Mouse (Mus musculus) gonadal fat pad, adult 2 months (tissue): ENCODE measurements at regions not wholly inside any gene's neighbourhood (a gene's known extent, or its start where the extent isn't known, plus 50 kb on each side); places are given as distances from the start of the nearest gene placed in this dataset.

Source experiments
- DNase-seq: peaks from one replicate; pipeline ENCODE4 v3.0.0-alpha.2; 2012; ENCODE audit warnings: low read depth

DNA sequence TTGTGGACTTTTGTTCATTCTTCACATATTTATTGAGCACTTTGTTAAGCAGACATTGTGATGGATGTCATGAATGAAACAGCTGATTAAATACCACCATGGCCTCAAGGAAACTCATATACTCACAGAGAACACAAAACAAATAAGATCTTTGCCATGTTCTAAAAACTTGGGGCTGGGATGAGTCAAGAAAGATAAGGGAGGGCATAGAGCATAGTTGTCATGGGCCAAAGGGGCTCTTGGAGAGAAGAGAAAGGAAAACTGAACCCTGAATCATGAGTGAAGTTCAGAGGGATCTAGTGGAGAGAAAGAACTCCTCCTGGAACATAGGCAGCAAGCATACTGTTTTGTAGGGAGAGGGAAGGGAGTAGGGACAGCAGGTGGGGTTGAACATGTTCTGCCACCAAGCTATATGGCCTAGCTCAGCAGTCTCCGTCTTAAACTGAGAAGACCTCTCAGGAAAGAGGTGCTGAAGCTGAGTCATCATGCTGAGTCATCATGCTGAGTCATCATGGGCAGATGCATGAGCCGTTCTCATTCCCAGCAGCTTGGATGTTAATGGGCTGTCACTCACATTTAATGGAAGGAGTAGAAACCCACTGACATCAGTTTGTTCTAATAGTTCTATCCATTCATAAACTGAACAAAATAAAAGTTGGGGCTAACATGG is 69.6 kb downstream of the Cetn3 start:
- no peak for DNase-seq

DNA sequence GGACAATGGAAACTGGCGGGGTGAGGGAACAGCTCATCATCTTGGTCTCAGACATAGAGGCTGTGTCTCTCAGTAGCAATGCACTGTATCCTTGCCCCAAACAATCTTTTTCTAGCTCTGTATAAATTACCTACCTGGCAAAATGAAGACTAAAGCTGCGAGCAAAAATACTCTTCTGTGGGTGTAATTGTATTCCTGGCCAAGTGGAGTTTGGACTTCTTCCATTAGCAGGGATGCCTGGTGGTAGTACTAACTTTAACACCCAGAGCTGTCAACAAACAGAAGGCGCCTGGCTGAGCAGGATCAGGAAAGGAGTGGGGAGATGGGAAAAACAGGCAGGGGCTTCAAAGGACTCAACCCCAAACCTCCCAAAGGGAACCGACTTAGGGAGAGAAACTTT is 73.2 kb downstream of the Cetn3 start:
- no peak for DNase-seq

DNA sequence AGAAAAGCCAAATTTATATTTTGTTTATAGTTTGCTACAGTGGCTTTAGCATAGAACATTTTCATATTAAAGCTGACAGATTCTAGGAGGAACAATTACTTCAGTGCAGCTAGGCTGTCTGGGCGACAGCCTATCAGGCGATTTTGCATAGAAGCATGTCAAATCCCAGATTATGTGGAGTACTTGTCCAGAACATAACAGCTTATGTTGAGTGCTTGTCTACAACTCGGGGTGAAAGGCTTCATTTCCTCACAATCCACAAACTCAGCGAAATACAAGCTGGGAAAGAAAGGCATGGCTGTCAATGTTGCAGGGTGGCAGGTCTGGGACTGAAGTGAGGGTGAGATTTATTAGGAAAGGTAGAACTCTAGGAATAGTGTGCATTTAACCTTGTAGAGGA is 77.8 kb downstream of the Cetn3 start:
- DNase-seq: no peak

DNA sequence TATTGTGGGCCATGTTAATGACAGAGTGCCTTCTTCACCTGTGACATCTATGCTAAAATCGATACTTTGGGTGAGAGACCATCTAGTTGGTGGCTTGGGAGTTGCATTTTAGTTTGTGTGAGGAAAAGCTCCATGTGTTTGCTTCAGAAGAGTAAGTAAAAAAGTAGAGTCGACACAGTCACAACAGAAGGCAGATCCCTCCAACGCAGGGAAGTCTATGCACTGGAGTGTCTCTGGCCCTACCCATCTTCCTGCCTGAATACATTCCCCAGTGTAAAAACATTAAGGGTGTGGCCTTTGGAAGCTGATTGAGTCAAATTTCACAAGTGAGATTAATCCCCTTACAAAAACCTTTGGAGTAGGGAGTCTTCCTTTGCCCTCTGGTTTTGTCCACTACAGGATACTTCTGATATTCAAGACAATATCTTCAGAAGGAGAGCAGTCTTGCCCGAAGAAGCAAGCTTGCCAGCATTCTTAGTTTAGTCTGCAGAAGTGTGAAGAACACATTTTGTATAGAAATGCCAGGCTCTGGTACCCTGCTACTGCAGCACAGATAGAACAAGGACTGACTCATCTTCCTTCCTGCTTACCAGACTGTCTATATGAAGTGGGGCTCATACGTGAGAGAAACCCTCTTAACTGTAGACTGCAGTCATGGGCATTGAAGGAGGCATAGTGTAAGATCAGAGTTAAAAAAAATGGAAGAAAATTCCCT is 79.2 kb downstream of the Cetn3 start:
- DNase-seq: no peak

DNA sequence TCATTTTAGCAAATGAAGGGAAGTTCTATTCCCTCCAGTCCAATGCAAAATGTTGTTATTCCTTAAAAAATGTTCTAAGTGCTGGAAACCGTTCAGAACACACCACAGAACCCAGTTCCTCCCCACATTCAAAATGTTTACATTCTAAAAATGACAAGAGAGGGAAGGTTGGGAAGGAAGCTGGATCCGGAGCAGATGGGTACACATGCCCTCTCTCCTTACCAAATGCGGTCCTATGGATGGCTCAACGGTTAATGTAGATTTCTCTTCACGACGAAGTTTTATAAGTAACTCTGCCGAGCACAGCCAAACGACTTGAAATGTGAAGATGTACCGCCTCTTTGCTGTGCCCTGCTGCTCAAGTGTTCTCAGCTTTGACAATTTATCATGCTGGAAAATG is 88.3 kb downstream of the Cetn3 start:
- no peak for DNase-seq

DNA sequence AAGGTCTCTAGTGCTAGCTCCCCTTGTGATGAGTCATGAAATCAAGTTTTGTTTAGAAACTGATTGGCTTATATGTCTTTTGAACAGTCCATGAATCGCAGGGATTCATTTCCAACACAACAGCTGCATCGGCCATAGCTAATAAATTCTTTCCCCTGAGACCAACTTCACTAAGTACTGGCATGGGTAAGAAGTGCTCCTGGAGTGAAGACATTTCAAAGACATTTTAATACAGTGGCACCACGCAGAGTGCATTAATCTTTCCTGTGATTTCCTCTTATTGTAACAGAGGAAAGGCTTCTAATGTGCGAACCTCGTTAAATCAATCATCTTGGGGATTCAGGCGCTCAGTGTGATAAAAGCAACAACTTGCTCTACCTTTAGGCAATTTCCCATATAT is 103.0 kb downstream of the Cetn3 start:
- no peak for DNase-seq

DNA sequence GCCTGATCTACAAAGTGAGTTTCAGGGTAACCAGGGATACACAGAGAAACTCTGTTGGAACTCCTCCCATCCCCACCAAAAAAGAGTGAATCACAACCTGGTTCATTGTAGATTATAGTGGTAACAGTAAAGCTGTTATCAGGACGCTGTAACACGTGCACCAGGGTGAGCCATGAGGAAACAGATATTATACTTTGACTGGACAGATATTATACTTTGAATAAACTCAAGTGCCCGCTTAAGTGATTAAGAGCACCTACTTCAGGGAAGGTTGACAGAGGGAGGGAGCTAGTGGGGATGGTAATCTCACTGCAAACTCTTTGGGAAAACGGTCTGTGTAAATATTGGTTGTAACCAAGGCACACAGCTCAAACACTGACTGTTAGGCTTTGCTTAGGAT is 147.4 kb downstream of the Cetn3 start:
- no peak for DNase-seq

DNA sequence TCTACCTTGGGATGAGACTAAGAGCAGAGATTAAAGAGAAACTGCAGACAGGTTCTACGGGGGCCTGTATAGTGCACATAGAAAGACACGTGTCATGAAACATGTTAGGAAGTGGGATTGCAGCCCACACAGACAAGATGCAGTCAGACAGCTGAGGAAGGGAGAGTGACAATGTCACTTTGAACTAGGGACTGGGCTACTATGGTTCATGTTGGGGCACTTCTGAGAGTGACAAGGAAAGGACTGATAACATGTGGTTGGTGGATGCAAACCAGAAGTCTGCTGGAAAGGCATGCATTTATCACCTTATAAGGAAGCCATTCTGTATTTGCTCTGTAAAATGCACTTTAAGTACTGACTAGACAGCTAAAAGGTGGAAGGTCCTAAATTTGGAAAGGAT is 148.3 kb downstream of the Cetn3 start:
- no peak for DNase-seq

DNA sequence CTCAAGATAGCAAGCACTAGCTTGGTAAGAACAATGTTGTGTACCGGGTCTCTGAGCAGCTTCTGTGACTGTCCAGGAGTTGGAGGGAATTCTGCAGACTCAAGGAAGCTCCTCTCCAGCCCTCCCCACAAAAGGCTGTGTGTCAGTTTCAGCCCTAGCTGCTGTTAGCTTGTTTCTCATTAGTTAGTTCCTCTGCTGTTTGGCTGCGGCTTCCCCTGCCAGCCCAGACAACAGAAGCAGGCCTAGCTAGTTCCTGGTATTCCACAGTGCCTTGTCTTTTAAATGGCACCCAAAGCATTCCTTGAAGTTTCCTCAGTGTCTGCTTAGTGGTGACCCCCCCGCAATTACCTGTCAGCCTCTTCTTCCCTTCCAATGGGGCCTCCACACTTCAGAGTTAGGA is 154.2 kb downstream of the Cetn3 start:
- no peak for DNase-seq

DNA sequence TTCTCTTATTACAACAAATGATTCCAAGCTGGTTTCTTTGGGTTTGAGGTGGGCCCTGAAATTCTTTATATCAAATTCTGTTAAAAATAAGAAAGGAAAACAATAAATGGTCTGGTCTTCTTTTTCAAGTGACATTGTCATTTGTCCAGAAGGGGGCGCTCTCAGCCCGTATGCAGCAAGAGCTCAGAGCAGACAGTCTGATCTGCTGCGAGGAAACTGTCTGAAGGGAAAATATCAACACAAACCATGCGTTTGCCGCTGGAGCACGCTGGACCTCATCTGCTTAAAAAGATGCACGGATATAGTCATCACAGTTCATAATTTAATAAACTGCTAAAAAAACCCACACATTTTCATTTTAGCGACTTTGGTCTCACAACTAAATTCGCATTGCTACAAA is 161.2 kb downstream of the Cetn3 start:
- DNase-seq: no peak

DNA sequence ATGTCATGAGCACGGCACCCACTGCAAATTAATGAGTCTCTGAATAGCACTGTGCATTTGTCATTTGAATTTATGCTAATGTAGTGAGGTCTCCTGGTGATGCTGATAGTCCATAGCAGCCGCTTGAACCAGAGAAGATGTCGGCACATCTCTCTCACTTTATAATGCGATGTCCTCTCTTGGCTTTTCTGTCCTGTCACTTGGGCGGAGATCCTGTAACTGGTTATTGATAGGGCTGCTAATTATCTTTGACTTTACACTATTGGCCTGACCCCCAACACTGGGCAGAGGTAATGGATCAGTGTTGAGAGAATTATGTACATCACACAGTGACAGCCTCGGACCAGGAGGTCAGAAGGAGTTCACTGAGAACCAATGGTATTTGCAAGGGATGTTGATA is 161.6 kb downstream of the Cetn3 start:
- DNase-seq: no peak

DNA sequence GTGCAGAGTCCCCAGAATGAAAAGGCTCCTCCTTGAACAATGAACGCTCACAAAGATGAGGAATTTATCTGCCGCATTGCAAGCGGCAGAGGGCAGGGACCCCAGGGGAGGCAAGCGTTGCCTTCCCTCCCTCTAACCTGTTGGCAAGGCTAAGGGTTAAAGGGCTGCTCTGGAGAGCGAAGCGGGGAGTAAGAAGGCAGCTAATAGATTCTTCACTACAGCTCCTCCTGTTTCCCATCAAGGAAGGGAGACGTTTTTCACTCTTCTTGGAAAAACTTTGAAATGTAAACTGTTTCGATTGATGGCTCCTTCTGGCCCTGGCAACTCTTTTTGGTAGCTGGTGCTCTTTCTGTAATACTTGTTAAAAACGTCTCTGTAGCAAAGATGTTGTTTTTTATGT is 162.9 kb downstream of the Cetn3 start:
- no peak for DNase-seq

DNA sequence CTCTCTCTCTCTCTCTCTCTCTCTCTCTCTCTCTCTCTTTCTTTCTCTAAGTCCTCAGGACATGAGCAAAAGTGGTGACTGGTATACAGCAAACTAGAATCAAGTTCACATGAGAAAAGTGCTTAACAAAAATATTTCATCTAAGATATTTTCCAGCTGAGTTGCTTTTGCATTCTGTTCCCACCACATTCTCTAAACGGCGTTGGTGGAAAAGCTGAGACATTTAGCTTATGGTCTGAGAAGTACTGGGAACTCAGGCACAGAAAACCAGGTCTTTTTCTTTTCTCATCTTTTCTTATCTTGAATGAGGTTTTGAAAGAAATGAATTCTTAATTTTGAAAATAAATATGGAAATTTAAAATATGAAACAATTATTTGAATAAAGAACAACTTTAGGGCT is 182.6 kb downstream of the Cetn3 start:
- DNase-seq: no peak

DNA sequence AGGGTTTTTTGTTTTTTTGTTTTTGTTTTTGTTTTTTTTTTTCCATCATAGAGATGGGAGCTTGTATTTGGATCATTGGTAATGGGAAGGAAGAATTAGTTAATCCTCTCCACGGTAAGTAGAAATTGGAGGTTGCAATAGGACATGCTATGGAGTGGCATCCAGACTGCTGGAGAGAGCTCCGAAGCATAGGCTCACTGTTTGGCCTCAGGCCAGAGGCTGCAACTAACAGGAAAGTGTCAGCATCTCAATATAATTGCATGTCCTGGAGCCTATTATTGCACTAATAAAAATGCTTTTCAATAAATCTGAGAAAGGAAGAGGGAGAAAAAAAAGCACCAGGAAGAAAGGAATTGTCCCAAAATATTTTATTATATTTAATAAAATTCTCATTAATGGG is 193.0 kb downstream of the Cetn3 start:
- no peak for DNase-seq

DNA sequence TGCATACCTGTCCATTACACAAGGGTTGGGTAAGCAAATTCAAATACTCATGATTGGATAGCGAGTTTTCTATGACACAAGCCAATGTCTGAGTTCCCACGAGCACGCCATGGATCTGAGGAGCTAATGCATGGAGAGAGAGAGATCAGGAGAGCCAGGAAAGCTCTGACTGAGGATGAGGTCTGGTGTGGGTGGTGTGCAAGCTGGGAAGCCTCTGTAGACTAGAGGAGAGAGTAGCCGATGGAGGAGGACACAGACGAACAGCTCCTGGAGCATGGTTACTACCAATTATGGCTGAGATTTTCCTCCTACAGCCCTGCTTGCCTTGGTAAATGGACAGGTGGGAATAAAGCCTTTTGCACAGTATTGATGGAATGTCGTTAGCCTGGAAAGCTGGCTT is 195.1 kb downstream of the Cetn3 start:
- no peak for DNase-seq

DNA sequence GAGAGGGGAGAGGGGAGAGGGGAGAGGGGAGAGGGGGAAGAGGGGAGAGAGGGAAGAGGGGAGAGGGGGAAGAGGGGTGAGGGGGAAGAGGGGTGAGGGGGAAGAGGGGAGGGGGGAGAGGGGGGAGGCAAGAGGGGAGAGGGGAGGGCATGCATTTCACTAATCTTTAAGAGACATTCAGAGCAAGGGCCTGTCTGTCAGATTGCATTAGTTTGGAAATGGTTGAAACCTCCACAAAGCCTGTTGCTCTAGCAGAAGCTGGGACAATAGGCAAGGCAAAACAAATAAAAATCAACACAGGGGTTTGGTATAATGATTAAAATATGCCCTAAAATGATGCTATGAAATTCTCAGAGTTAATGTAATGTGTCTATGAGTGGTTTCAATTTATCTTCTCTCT is 196.4 kb downstream of the Cetn3 start:
- DNase-seq: no peak

DNA sequence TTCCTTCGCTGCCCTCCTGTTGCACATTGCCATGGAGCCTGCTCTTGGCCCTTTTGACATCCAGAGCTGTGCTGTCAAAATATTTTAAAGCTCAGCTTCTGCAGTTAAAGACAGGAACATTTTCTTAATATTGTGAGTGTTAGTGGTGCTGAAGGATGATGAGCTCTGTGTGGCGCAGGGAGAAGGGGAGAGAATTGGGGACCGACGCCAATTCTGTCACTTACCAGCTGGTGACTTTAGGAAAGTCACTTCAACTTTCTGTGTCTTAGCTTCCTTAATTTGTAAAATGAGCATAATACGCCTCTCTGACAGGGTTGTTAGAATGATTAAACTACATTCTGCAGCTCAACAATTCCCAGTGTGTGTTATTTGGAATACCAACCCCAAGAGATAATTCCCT is 197.2 kb downstream of the Cetn3 start:
- DNase-seq: no peak

DNA sequence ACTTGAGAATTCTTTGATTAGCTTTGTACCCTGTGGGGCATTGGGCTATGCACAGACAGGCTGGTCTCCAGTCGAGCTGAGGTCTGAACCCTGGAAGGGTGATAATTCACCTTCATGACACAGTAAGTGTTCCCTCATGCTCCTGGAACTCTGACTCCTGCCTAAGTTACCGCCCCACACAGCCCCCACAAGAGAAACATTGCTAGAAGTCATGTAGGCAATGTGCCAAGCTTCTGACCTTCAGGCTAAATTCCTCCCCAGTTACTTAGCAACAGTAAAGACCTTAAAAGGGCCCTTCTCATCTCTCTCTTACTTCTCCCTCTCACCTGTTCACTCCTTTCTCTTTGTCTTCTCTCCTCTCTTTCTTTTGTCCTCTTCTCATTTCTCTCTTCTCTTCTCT is 199.6 kb downstream of the Cetn3 start:
- DNase-seq: no peak

DNA sequence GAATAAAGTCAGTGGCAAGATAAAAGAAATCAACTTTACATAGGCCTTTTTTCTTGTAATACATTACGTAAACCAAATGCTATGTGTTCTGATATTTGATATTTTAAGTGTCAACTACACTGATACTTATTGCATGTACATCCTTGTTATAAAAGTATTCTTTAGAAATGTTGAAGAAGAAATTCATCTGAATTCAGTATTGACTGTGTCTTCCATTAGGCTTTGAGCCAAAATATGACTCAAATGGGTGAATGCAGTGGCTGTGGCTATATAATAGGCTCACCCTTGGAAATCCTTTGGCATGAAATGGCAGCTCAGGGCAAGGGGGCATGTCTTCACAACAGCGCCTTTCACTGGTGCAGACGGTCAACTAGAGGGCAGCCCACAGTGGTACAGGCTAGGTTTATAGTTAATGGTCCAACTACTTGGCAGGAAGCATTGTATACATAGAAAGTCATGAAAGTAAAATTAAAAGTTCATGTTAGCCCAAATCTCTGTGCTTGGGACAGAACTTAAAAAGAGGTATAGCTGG is 217.9 kb downstream of the Cetn3 start:
- no peak for DNase-seq

DNA sequence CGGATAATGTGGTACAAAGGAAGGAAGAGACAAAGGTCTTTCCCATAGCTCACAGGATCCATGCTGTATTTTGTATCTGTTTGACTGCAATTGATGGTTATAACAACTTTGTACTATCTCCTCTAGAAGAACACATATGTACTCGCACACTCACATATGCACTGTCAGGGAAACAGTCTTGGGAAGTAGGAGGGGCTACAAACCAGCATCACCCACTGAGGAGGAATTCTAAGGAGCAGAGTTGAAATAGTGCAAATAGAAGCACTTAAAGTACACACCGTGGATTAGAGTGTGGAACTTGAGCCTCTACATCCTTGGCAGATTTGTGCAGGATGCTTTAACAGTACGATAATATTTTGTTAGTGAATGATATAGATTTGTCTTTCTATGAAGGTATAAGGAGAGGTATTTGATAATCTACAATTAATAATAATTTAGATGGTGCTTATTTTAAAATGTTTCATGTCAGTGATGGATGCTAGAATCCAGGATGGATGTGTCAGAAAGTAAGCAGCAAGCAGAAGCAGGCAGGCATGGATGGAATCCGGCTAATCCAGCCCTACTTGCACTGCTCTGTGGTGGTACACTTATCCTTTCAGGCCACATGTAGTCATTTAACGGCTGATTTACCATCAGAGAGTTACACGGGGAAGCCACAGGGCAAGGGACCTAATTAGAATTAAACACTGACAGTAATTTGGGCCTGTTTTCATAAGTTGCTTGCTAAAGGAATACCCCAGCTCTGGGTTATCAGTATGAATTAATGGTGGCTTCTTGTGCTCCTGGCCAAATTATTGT is 223.3 kb downstream of the Cetn3 start:
- no peak for DNase-seq

DNA sequence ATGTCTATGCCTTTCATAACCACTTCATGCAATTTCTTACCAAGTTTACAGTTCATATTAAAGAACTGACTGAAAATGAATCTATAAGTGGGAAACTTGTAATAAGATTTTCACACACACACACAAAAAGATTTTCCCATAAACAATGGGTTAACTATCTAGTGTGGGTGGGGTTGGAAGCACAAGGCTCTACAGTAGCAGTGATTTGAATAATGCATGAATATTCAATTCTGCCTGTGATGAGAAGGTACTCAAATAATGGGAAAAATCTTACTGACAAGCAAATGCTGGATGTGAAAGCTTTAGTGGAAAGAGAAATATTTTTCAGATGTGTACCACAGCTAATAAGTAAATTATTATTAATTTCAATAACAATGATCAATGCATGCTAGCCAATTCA is 224.3 kb downstream of the Cetn3 start:
- DNase-seq: no peak

DNA sequence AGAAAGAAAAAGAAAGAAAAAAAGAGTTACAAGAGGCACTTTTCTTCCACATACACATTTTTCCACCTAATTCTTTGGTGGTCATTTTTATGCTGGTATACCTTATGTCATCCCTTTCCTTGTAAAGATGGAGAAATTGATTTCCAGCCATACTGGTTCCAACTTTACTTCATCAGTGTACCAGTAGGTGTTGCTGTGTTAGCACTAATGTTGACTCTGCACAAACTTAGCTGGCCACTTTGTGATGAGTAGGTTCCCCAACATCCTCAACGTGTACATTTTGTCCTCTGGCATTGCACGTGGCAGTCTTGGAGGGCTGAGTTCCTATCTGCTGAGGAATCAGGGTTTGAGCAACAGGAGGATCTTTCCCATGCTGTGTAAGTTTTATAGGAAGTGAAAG is 256.7 kb downstream of the Cetn3 start:
- no peak for DNase-seq
